ENCODE assay signal across 20 mouse cellular contexts in genomic region chr12:5207172-5207571, GRCm38 (mm10).
"Had no signal": no experiment of that assay in that cellular context is flagged by ENCODE, and none has a peak within 500 bp of the region (broad histone marks: within the 10 kb centered on the region; RNA-seq: fewer than 3 reads in every experiment).

No protein-coding gene starts in this region.

- H3K36me3 ChIP-seq: liver, embryonic 15.5 days; lung, embryonic 15.5 days; midbrain, embryonic 13.5 days; midbrain, embryonic 15.5 days; neural tube, embryonic 12.5 days; stomach, embryonic 15.5 days had no signal

- H3K4me3 ChIP-seq: liver, embryonic 15.5 days; lung, embryonic 15.5 days; midbrain, embryonic 13.5 days; midbrain, embryonic 15.5 days; neural tube, embryonic 12.5 days; stomach, embryonic 15.5 days had no signal

- H3K27ac ChIP-seq: liver, embryonic 15.5 days; lung, embryonic 15.5 days; macrophage; midbrain, embryonic 15.5 days; neural tube, embryonic 12.5 days; stomach, embryonic 15.5 days; stomach, postnatal 0 days had no signal

- DNase-seq: liver, postnatal 0 days; lung, adult 2 months; lung, postnatal 14 days; lung, postnatal 36 days; right cerebral cortex, postnatal 25 days; right cerebral cortex, postnatal 4 days; spleen, adult 18-20 months; thymus, adult 2 months; thymus, postnatal 25 days; thymus, postnatal 4 days had no signal

- H3K9ac ChIP-seq: liver, embryonic 15.5 days; liver, postnatal 0 days; lung, embryonic 15.5 days; midbrain, embryonic 13.5 days; midbrain, embryonic 15.5 days; neural tube, embryonic 12.5 days; stomach, embryonic 15.5 days had no signal

- ATAC-seq: liver, postnatal 0 days; lung, postnatal 0 days; midbrain, embryonic 13.5 days; midbrain, embryonic 15.5 days had no signal

- H3K9me3 ChIP-seq: liver, embryonic 15.5 days; lung, embryonic 15.5 days; midbrain, embryonic 13.5 days; midbrain, embryonic 15.5 days; neural tube, embryonic 12.5 days; stomach, embryonic 15.5 days had no signal

- H3K4me2 ChIP-seq: liver, embryonic 15.5 days; lung, embryonic 15.5 days; midbrain, embryonic 11.5 days; midbrain, embryonic 13.5 days; midbrain, embryonic 15.5 days; neural tube, embryonic 12.5 days; stomach, embryonic 15.5 days had no signal

- H3K27me3 ChIP-seq: liver, embryonic 15.5 days; lung, embryonic 15.5 days; midbrain, embryonic 13.5 days; midbrain, embryonic 15.5 days; neural tube, embryonic 12.5 days; stomach, embryonic 15.5 days had no signal

- H3K4me1 ChIP-seq: liver, embryonic 15.5 days; stomach, embryonic 15.5 days had no signal
